Mouse (Mus musculus): ENCODE measurements around the gene Nlrp6.
A peak's percentile ranks its signal among the peaks of the same experiment; 100 is the strongest.
"Not testable (repeated sequence)": the region's sequence is repeated elsewhere in the genome, so short reads cannot be mapped to it uniquely, and the experiment has no call there.

Gene Nlrp6

GRCm38 (mm10) chr7:140949824-140950530, 29.3 kb downstream of the Nlrp6 start, which contains the start of gene Ifitm5:
Ifitm5 (minus strand) TSS chr7:140950291.
- DNase-seq (ENCODE audit: low spot score in 2 of 2) = no peak

DNA sequence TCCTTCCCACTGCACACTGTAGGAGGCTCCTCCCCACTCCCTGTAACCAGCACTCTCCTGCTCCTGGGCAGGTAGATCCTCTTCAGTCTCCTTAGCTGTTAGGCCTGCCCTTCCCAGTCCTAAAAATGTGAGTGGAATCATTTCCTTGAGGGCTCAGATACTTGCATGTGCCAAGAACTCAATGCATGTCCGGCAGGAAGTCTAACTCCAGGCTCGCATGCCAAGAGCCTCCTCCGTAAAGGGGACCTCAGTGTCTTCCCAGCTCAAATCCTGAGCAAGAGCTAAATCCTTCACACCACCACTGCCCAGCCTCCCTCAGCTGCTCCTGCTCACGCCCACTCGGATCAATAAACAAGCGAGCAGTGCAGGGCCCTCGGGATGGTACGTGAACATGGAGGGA, 30.3 kb downstream of the Nlrp6 start:
- DNase-seq (ENCODE audit: low spot score in 2 of 2) = no peak

- no peak for DNase-seq (ENCODE audit: low spot score in 2 of 2)
Observed at GRCm38 (mm10) chr7:140951765-140952164, 31.1 kb downstream of the Nlrp6 start.

DNA sequence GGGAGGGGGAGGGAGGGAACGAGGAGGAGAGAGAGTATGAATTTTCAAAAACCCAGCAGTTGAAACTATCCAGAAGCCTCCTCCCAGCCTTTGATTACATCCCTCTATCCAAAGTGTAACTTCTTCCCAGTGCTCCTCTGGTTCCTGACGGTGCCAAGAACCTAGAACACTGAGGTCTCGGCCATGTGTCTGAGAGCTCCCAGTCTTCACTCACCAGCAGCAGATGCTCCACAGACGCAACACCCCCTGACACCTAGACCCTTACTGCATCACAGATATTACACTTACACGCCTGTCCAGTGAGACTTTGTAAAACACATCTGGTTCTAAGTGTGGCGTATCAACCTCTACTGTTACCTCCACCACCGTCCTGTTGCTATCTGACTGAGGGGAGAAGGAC, 31.7 kb downstream of the Nlrp6 start:
- no peak for DNase-seq (ENCODE audit: low spot score in 2 of 2)

DNA sequence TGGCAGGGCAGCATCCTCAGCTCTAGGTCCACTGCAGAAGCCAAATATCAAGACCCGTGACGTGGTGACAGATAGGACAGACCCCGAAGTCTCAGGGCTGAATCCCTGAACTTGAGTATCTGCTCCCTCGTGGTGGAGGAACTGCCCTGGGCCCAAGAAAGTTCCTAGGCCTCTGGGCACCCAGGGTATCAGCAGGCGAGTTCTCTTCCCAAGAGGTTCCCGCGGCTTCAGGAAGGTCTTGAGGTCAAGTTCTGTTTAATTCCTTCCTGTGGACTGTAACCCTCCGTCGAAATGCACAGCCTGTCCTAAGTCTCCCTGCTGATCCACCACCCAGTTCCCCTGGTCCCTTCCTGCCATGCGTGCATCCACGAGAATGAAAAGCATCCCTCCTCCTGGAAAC, 32.4 kb downstream of the Nlrp6 start:
- no peak for DNase-seq (ENCODE audit: low spot score in 2 of 2)

DNA sequence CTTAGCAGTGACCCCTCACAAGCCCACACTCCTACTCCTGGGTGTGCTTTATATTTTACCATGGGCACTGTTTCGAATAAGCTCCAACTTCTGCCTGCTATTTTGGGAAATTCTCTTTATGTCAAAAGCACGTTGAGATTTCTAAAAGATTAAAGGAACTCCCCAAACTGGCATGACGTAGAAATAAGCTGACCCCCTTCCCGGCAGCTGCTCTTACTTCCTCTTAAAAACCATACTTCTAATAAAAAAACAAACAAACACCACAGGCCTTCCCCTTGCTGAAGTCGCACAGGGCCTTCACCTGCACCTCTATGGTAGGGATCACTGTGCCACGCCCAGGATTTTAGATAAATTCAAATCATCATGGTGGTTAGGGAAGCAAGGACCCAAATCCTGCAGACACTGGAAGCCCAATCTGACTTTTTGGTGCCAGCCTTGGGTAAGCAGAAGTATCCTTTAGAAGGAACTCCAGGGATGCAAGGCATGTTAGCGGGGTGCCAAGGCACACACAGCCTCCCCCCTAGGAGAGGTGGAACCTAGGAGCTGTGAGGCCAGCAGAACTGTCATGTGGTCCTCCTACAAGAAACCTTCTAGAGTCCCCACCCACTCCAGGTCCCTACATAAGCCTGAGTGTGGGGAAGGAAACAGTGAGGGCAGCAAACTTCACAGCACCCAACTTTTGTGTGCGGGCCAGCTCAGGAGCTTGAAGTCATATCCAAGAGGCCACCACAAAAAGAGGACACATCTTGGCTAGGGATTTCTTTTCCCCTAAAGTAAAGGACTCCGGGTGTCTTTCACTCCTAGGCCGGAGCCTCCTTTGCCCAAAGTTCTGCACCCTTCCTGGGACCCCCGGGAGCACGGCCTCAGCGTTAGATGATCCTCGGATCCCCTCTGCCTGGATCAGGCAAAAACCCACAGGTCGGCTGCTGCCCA, 33.4 kb downstream of the Nlrp6 start:
- DNase-seq (ENCODE audit: low spot score in 2 of 2) = no peak

GRCm38 (mm10) chr7:140954733-140955071, 34.0 kb downstream of the Nlrp6 start:
- no peak for DNase-seq (ENCODE audit: low spot score in 2 of 2)

GRCm38 (mm10) chr7:140955342-140955741, 34.6 kb downstream of the Nlrp6 start:
- no peak for DNase-seq (ENCODE audit: low spot score in 2 of 2)

DNA sequence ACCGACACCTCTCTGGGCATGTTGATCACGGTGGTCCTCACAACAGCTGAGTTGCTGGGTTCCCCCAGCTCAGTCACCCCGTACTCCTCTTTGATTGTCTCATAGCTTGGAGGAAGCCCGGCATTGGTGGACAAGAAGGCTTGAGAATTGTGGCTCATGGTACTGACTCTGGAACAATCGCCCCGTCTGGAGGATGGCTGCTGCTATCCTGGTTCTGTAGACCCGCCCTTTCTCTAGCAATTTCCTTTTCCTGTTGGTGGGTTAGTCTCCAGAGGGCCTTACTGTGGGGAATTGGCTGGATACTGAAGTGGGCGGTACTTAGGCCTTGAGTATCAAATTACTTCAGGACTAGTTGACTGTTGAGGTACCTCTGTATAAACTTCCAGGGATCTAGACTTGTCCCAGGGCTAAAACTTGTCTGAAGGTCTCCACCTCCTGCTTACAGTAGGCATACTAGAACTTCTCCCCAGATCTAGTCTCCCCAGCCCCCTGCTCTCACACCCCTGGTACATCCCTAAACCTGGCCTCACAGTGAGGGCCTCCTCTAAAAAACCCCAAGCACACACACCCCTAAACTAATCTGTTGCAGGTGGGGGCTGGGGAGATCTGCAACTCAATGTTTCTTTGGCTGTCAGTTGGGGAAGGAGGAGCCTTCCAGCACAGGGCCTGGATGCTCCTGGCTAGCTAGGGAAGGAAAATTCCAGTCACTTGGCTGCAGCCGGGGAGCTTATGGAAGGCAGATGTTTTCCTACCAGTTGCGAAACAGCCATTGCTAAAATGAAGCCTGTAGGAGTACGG, 35.3 kb downstream of the Nlrp6 start, which contains the start of the genes Gm45717 and Ifitm2:
Gene Gm45717, minus strand, starts transcription at position 180 of the 798 bp plus-strand sequence.
Gene Ifitm2, minus strand, starts transcription at position 230 of the 798 bp plus-strand sequence.
- DNase-seq (ENCODE audit: low spot score in 2 of 2) = peak in 1 of 2 experiments; percentile 59

DNA sequence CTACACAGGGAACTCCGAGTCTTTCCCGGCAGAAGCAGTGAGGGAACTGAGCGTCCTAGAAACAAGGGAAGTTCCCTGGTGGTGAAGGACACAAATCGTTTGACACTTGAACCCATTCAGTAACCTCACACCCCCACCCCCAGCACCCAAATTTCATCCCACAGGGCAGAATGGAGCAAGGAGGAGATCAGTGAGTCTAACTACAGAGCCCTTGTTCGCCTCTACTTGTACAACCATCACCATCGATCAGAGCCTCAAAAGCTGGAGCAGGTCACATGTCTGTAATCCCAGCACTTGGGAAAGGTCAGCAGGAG, 35.8 kb downstream of the Nlrp6 start:
- no peak for DNase-seq (ENCODE audit: low spot score in 2 of 2)

DNA sequence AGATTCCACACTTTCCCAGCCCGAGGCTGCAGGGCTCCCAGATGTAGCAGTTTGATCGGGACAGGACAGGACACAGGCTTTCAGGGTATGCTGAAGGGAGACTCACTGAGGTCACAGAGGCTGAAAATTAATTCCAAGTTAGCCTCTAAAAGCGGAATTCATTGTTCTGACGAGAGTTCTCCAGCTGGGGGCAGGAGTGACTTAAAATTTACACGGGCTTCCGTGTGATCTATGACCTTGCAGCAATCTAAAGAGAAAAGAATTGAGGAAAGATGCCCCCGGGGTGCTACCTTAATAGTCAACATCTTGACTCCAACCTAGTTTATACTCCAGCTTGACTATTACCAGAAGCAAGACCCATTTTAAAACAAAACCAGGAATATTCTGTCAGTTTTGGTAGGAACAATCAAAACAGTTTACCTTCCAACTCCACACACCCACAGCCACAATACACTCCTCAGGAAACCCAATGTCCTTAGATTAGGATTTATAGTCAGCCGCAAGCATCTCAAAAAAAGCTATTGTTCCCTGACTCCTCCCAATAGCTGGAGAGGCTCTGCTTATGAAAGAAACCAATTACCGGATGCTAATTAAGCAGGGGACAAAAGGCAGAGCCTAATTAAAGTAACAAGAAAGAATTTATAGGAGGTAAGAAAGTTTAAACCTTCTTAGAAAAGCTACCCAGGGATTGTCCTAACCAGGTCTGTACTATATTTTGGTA, 38.6 kb downstream of the Nlrp6 start:
- no peak for DNase-seq (ENCODE audit: low spot score in 2 of 2)

GRCm38 (mm10) chr7:140960026-140960425, 39.3 kb downstream of the Nlrp6 start:
- no peak for DNase-seq (ENCODE audit: low spot score in 2 of 2)

DNA sequence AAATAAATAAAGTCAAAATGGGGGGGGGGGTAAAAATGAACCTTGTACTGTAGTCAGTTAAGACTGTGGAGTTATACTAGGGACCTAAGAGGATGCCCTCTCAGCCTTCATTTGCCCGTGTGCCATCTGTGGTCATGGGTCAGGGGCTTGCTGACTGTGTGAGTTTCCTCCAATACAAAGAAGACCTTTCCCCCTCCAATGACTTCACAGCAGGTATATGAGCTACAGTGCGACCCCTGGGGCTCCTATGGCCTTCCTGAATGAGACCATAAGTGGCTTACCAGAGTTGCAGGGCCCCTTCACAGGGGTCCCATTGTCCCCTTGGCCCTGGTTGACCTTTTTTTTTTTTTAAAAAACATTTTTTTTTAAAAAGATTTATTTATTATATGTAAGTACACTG, 40.7 kb downstream of the Nlrp6 start:
- no peak for DNase-seq (ENCODE audit: low spot score in 2 of 2)

GRCm38 (mm10) chr7:140962733-140963132, 42.0 kb downstream of the Nlrp6 start:
- DNase-seq (ENCODE audit: low spot score in 2 of 2) = no peak

DNA sequence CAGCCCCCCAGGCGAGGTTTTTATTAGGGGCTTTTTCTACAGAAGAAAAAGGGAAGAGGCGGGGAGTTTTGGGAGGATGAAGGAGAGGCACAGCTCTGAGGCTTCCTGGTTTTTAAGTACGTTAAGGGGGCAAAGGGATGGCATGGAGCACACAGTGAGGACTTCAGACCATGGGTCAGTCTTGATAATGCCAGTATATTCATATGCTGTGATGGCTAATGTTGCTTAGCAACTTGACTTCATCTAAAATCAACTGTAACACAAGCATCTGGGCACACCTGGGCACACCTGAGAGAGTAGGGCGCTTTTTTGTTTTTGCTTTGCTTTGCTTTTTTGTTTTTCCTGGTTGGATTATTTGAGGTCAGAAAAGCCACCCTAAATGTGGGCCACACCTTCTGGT, 46.2 kb downstream of the Nlrp6 start, which contains the start of gene Ifitm1:
Gene Ifitm1, plus strand, starts transcription at position 301 of the 400 bp plus-strand sequence.
- DNase-seq (ENCODE audit: low spot score in 2 of 2) = no peak

GRCm38 (mm10) chr7:140967862-140968591, 47.3 kb downstream of the Nlrp6 start:
- DNase-seq (ENCODE audit: low spot score in 2 of 2) = no peak

DNA sequence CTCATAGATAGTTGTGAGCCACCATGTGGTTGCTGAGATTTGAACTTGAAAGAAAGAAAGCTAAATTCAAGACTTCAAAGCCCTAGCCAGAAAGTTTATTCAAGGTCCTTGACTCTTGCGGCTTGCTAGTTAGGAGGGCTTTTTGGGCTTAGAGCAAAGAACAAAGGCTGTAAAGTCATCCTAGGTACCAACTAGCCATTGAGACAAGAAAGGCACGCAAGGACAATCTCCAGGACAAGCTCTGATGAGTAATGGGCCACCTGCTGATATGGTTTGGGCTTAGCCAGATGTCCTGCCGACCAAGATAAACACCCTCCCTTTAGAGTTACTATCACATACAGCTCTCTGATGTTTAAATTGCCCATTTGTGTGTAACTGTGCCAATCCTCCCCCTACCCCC, 48.0 kb downstream of the Nlrp6 start:
- not testable (repeated sequence) for DNase-seq (ENCODE audit: low spot score in 2 of 2)

GRCm38 (mm10) chr7:140970931-140971330, 50.2 kb downstream of the Nlrp6 start:
- DNase-seq (ENCODE audit: low spot score in 2 of 2) = no peak

- DNase-seq (ENCODE audit: low spot score in 2 of 2) = no peak
Observed at GRCm38 (mm10) chr7:140971479-140972171, 50.9 kb downstream of the Nlrp6 start.
